Mouse (Mus musculus) hindbrain, embryonic 15.5 days (tissue): ENCODE results near the gene Slc22a2. TPM values are rescaled to one million over a fixed set of nuclear protein-coding genes. Genes with fewer than 3 reads are reported as not detected.
A peak's percentile ranks its signal among the peaks of the same experiment; 100 is the strongest.
"Not testable (repeated sequence)": the region's sequence is repeated elsewhere in the genome, so short reads cannot be mapped to it uniquely, and the experiment has no call there.

Experiments used
- ATAC-seq: fragments of 200-750 bp; cut with Nextera tagmentation; 2 replicates; pipeline ENCODE4 v1.8.0; 2017; ENCODE audit warnings: low read depth, moderate number of reproducible peaks, moderate TSS enrichment; ENCODE audit not compliant: low FRiP score
- H3K27ac ChIP-seq: fragments of 300-500 bp; sonication (generic); replicated peaks from 2 replicates; pipeline ENCODE4 v1.5.1; 2015; ENCODE audit warnings: mild to moderate bottlenecking, inconsistent platforms
- H3K27me3 ChIP-seq: fragments of 300-500 bp; sonication (generic); 2 replicates; pipeline ENCODE4 v1.6.1; 2015; ENCODE audit warnings: control low read depth, inconsistent platforms
- H3K36me3 ChIP-seq: fragments of 300-500 bp; sonication (generic); 2 replicates; pipeline ENCODE4 v1.6.1; 2015; ENCODE audit warnings: control low read depth, inconsistent platforms
- H3K4me1 ChIP-seq: fragments of 300-500 bp; sonication (generic); replicated peaks from 2 replicates; pipeline ENCODE4 v1.6.1; 2015; ENCODE audit warnings: control low read depth, inconsistent platforms
- H3K4me2 ChIP-seq: fragments of 300-500 bp; sonication (generic); 2 replicates; pipeline ENCODE4 v1.6.1; 2015; ENCODE audit warnings: moderate library complexity, mild to moderate bottlenecking, inconsistent platforms
- H3K4me3 ChIP-seq: fragments of 300-500 bp; sonication (generic); 2 replicates; pipeline ENCODE4 v1.5.1; 2015; ENCODE audit warnings: mild to moderate bottlenecking, inconsistent platforms
- H3K9ac ChIP-seq: fragments of 300-500 bp; sonication (generic); 2 replicates; pipeline ENCODE4 v1.6.1; 2015; ENCODE audit warnings: inconsistent platforms
- H3K9me3 ChIP-seq: fragments of 300-500 bp; sonication (generic); 2 replicates; pipeline ENCODE4 v1.6.1; 2016; ENCODE audit warnings: control low read depth, inconsistent platforms
- WGBS: fragments of 180-500 bp; shearing (Covaris S2); methylation state at CpG from one replicate; pipeline ENCODE4 v1.1.7; 2015; 5-methylcytosine and 5-hydroxymethylcytosine counted together
- polyA plus RNA-seq: library from polyadenylated mRNA; unstranded; fragments of >200 nt; fragmentation: Nextera tagmentation; extraction: Ambion mirVana; gene quantifications from 2 replicates; pipeline ENCODE4 v1.2.1, GENCODE M21; 2015

Slc22a2 gene
- 1.5 and 2.8 TPM in 2 replicates for polyA plus RNA-seq

DNA sequence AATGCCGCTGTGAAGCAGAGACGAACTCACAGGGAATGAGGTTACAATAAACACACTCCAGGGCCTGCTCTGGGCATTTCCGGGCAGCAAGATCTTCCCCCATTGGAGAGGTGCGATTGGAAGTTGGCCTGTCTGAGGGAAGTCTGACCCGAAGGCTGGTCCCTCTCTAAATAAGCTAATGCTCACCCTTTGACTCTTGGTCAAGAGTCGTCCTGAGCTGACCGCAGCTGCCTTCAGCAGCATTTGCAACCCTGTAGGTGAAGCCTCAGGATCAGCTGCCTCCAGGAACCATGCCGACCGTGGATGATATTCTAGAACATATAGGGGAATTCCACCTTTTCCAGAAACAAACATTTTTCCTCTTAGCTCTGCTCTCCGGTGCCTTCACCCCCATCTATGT, at the start of gene Slc22a2:
Gene Slc22a2 (plus strand): TSS at position 142 of the 400 bp plus-strand sequence.
- H3K4me1 ChIP-seq = peaks cover 4% of the 10 kb centered on the region
- no peaks in the 10 kb centered on the region for H3K36me3 ChIP-seq
- no peaks in the 10 kb centered on the region for H3K27me3 ChIP-seq
- no peaks in the 10 kb centered on the region for H3K9me3 ChIP-seq
- 74% methylated on average over 10 of the region's 10 CpGs for WGBS
- H3K9ac ChIP-seq = no peak within 1 kb of the TSS
- no peak within 1 kb of the TSS for H3K4me3 ChIP-seq
- no peak within 1 kb of the TSS for H3K27ac ChIP-seq
- no peak for ATAC-seq
- no peak within 1 kb of the TSS for H3K4me2 ChIP-seq

GRCm38 (mm10) chr17:12534353-12535145, 49.4 kb upstream of the Slc22a2 start:
- no peak for ATAC-seq
- no peak overlapping the region for H3K4me3 ChIP-seq

DNA sequence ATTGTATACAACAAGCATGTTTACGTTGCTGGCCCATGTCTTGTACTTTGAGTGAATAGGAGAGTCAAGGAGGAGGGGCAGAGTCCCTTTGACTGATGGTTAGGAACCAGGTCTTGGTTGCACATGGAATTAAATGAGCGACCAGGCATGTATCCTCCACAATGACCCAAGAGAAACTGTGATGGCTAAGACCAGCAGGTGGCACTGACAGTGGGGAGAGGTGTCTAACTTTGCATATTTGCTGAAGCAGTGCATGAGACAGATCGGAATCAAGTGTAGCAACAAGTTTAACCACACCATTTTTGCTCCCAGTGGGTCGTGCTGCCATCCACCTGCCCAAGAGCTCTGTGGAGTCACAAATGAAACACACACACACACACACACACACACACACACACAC, 21.7 kb upstream of the Slc22a2 start:
- ATAC-seq = no peak
- no peak overlapping the region for H3K4me3 ChIP-seq
- 83% methylated on average over 4 of the region's 4 CpGs for WGBS
- no peaks in the 10 kb centered on the region for H3K9me3 ChIP-seq
- no peaks in the 10 kb centered on the region for H3K27me3 ChIP-seq
- H3K27ac ChIP-seq = no peak overlapping the region
- no peak overlapping the region for H3K9ac ChIP-seq
- no peaks in the 10 kb centered on the region for H3K4me1 ChIP-seq
- H3K4me2 ChIP-seq = no peak overlapping the region
- H3K36me3 ChIP-seq = no peaks in the 10 kb centered on the region

More at GRCm38 (mm10) chr17:12534353-12535145, 49.4 kb upstream of the Slc22a2 start:
- H3K9me3 ChIP-seq = no peaks in the 10 kb centered on the region
- no peak overlapping the region for H3K9ac ChIP-seq
- H3K4me1 ChIP-seq = no peaks in the 10 kb centered on the region
- H3K36me3 ChIP-seq = no peaks in the 10 kb centered on the region
- 59% methylated on average over 13 of the region's 13 CpGs for WGBS
- no peak overlapping the region for H3K27ac ChIP-seq
- H3K4me2 ChIP-seq = no peak overlapping the region
- H3K27me3 ChIP-seq = 0 out of 2 replicates have a peak, but pooled peaks cover 2% of the 10 kb centered on the region

DNA sequence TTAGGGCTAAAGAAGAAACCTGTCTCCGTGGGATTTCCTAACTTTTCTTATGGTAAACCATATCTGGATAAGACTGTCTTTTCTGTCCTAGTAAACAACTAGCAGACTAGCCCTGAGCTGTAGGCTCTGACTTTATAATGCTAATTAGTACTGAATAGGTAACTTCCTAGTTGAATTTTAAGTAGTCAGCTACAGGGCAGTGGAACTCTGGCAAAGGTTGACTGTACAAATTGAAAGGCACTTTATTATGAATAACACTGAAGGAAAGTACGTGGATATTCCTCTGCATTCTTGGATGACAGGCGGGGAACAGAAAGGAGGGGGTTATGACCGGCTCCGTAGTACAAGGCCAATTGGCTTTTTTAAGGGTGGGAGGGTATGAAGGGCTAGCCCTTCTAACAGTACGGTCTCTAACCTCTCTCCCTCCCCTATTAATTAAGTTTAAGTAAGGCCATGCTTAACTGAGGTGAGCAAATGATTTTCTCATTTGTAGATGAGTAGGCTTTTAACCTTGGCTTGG, 19.4 kb upstream of the Slc22a2 start:
- not testable (repeated sequence) for H3K9me3 ChIP-seq, H3K27me3 ChIP-seq, H3K9ac ChIP-seq, H3K4me1 ChIP-seq, H3K36me3 ChIP-seq, ATAC-seq, H3K4me2 ChIP-seq, H3K27ac ChIP-seq, H3K4me3 ChIP-seq
- 90% methylated on average over 6 of the region's 6 CpGs for WGBS

DNA sequence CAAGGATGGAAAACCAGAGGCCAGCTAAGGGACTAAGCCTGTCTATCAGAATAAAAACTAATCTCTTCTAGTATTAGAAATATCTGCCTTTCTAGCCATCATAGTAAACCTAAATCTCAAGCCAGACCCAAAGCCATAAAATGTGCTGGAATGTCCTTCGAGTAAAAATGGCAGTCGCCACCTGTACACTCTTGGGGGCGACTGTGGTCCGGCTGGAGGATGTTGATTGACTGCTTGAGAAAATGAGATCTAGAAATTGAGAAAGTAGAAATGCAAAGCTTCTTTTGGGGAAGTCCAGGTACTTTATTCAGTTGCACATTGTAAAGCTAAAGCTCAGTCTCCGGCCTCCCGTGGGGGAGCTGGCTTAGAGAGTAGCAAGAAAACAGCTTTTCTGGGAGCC, 18.5 kb upstream of the Slc22a2 start:
- no peaks in the 10 kb centered on the region for H3K4me1 ChIP-seq
- H3K4me2 ChIP-seq = no peak overlapping the region
- H3K4me3 ChIP-seq = no peak overlapping the region
- H3K9ac ChIP-seq = no peak overlapping the region
- WGBS = 95% methylated on average over 6 of the region's 6 CpGs
- no peaks in the 10 kb centered on the region for H3K9me3 ChIP-seq
- no peak for ATAC-seq
- no peaks in the 10 kb centered on the region for H3K36me3 ChIP-seq
- no peaks in the 10 kb centered on the region for H3K27me3 ChIP-seq
- H3K27ac ChIP-seq = no peak overlapping the region

GRCm38 (mm10) chr17:12571316-12571715, 12.6 kb upstream of the Slc22a2 start:
- H3K9ac ChIP-seq = no peak overlapping the region
- no peak overlapping the region for H3K4me2 ChIP-seq
- no peak overlapping the region for H3K4me3 ChIP-seq
- ATAC-seq = no peak
- no peaks in the 10 kb centered on the region for H3K9me3 ChIP-seq
- H3K27me3 ChIP-seq = no peaks in the 10 kb centered on the region
- whole genome bisulfite sequencing = 80% methylated on average over 6 of the region's 6 CpGs
- no peaks in the 10 kb centered on the region for H3K4me1 ChIP-seq
- H3K27ac ChIP-seq = no peak overlapping the region
- H3K36me3 ChIP-seq = no peaks in the 10 kb centered on the region

DNA sequence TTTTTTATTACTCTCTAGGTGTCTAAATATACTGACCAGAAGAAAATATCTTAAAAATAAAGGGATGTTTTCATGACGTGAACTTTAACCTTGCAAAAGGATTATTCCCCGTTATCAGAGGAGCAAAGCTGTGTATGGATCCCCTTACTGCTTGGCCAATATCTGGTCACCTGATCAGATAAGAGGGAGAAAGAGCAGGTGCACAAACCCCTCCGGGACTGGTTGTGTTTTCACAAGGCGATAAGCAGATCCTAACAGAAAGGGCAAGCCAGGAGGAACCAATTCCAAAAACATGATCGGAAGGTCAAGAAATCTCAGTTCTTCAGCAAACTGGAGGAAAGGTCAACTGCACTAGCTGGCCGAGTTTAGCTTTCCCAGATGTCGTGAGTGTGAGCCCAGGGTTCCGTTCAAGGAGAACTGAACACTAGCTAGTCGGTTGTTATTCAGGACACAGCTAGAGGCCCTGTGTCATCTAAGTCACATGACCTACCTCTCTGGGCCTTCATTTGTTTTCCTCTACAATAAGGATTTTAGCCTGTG, 11.9 kb upstream of the Slc22a2 start:
- WGBS = 81% methylated on average over 9 of the region's 9 CpGs
- Histone ChIP-seq H3K36me3 (no peaks in the 10 kb centered on the region), H3K9me3 (no peaks in the 10 kb centered on the region), H3K4me1 (no peaks in the 10 kb centered on the region), H3K27me3 (no peaks in the 10 kb centered on the region), H3K27ac (no peak overlapping the region), H3K4me3 (no peak overlapping the region), H3K9ac (no peak overlapping the region), H3K4me2 (no peak overlapping the region)
- ATAC-seq = no peak

GRCm38 (mm10) chr17:12575391-12575790, 8.5 kb upstream of the Slc22a2 start:
- Histone ChIP-seq H3K4me1 (no peaks in the 10 kb centered on the region), H3K27ac (no peak overlapping the region), H3K27me3 (no peaks in the 10 kb centered on the region), H3K36me3 (no peaks in the 10 kb centered on the region), H3K4me2 (no peak overlapping the region), H3K4me3 (no peak overlapping the region), H3K9me3 (no peaks in the 10 kb centered on the region), H3K9ac (no peak overlapping the region)
- ATAC-seq = no peak
- 79% methylated on average over 6 of the region's 6 CpGs for WGBS

DNA sequence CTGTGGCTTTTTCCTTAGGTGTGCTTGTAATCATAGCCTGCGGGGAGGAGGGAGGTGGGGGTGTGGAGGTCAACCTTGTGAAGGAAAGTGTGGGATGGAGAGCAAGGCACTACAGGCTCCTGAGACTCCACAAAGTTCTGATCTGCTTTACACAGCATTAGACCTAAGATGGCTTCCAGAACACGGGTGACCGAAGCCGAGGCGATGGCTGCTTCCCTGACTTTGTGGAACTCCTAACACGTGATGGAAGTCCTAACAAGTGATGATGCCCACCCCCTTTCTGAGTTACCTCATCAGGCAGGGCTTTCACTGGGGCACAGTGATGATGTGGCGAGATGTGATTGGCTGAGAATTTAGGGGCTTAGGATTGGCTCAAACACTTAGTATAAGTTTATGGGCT, 6.8 kb upstream of the Slc22a2 start:
- Histone ChIP-seq H3K4me2 (no peak overlapping the region), H3K9ac (no peak overlapping the region), H3K27ac (no peak overlapping the region), H3K36me3 (no peaks in the 10 kb centered on the region), H3K27me3 (no peaks in the 10 kb centered on the region), H3K4me1 (no peaks in the 10 kb centered on the region), H3K9me3 (no peaks in the 10 kb centered on the region), H3K4me3 (no peak overlapping the region)
- WGBS = 96% methylated on average over 7 of the region's 7 CpGs
- ATAC-seq = no peak

- Histone ChIP-seq H3K9ac (no peak overlapping the region), H3K36me3 (no peaks in the 10 kb centered on the region), H3K9me3 (no peaks in the 10 kb centered on the region), H3K27ac (no peak overlapping the region), H3K4me3 (no peak overlapping the region), H3K4me1 (peaks cover 8% of the 10 kb centered on the region), H3K27me3 (no peaks in the 10 kb centered on the region), H3K4me2 (no peak overlapping the region)
- 81% methylated on average over 2 of the region's 2 CpGs for WGBS
- ATAC-seq = no peak
Observed at GRCm38 (mm10) chr17:12585366-12585765, 1.4 kb downstream of the Slc22a2 start.

- WGBS = 88% methylated on average over 11 of the region's 11 CpGs
- H3K4me2 ChIP-seq = no peak overlapping the region
Observed at GRCm38 (mm10) chr17:12586966-12587365, 3.0 kb downstream of the Slc22a2 start.

DNA sequence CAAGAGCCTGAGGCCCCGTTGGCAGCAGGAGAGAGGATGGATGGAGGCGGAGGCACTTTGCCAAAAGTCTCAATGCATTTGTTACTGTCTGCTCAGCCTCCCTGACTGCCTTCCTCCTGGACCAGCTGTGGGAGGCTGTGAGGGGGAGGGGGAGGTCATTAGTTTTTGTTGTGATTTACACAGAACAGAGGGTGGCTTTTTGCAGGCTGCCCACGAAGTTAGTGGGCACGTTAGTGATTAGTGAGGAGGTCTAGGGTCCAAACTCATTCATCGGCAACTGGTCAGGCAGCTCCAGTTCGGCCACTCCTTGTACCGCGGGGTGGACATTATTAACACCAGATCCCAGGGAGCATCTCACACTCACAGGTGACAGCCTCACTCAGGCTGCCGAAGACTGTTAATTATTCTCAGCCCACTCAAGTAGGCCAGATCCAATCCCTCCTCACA, 4.9 kb downstream of the Slc22a2 start:
- no peak overlapping the region for H3K4me2 ChIP-seq
- no peaks in the 10 kb centered on the region for H3K27me3 ChIP-seq
- no peak overlapping the region for H3K4me3 ChIP-seq
- ATAC-seq = peak; percentile 69; the same call in 1 of the 2 replicates
- peaks cover 8% of the 10 kb centered on the region for H3K4me1 ChIP-seq
- WGBS = 42% methylated on average over 9 of the region's 9 CpGs
- H3K9ac ChIP-seq = no peak overlapping the region
- H3K36me3 ChIP-seq = no peaks in the 10 kb centered on the region
- no peak overlapping the region for H3K27ac ChIP-seq
- no peaks in the 10 kb centered on the region for H3K9me3 ChIP-seq

More at GRCm38 (mm10) chr17:12586966-12587365, 3.0 kb downstream of the Slc22a2 start:
- Histone ChIP-seq H3K9me3 (no peaks in the 10 kb centered on the region), H3K4me1 (peaks cover 8% of the 10 kb centered on the region), H3K4me3 (no peak overlapping the region), H3K27ac (no peak overlapping the region), H3K9ac (no peak overlapping the region), H3K36me3 (no peaks in the 10 kb centered on the region), H3K27me3 (no peaks in the 10 kb centered on the region)
- ATAC-seq = no peak
